Mouse (Mus musculus) yolk sac, embryonic 10.5 days (tissue): ENCODE data around the gene Acot2.
"Not testable (repeated sequence)": the region's sequence is repeated elsewhere in the genome, so short reads cannot be mapped to it uniquely, and the experiment has no call there.

Source experiments
- DNase-seq: peaks from one replicate; pipeline ENCODE4 v3.0.0-alpha.2; 2017; ENCODE audit warnings: low spot score

Acot2 gene

DNA sequence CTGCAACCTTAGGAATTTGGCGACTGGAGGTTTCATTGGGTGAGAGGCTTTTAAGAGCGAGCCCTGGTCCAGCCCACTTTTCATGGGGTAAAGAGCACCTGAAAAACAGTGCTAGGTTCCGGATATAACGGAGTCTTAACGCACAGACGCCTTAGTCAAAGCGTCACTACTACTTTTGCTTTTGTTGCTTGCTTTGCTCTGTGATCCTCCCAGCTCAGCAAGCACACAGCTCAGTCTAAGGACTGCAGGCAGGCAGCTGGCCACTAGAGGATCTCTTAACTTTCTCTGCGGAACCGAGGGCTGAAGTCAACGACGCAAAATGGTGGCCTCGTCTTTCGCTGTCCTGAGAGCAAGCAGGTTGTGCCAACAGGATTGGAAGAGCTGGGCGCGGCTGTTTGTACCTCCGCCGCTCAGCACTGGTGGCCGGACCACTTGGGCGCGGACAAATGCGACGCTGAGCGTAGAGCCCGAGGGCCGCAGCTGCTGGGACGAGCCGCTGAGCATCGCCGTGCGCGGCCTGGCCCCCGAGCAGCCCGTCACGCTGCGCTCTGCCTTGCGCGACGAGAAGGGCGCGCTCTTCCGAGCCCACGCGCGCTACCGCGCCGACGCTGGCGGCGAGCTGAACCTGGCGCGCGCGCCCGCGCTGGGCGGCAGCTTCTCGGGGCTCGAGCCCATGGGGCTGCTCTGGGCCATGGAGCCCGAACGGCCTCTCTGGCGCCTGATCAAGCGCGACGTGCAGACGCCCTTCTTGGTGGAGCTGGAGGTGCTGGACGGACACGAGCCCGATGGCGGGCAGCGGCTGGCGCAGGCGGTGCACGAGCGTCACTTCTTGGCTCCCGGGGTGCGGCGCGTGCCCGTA, at the start of gene Acot2:
Gene Acot2, plus strand, starts transcription at position 279 of the 859 bp plus-strand sequence.
- peak; percentile 84 for DNase-seq

DNA sequence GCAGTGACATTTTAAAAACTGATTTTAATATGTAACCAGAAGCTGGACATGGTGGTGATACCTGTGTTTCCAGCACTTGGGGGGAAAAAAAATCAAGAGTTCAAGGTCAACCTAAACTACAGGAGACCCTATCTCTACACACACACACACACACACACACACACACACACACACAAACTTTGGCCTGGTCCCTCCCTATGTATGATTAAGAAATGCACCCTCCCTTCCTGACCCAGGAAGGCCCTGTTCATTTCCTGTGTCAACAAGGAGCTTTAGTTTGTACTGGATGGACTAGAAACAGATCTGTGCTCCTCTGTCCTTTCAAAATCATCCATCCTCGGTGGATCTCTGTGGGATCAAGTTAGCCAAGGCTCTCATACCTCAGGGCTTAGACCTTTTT, 49.1 kb upstream of the Acot2 start:
- not testable (repeated sequence) for DNase-seq

DNA sequence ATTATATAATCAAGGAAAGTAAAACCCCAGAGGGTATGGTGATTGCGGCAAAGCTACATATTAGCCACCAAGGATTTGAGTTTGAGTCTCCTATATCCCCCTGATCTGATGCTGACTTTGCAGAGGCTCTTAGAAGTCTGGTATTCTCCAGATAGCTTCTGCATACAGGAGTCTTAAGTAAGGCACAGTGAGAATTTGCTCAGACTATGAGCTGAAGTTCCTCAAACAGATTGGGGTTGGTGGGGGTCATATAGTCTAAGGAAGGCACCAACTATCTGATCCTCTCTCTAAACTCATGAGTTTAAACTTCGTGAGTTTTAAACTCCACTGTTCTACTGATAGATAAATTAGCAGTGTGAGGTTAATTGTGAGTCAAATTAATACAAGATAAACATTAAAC, 48.3 kb upstream of the Acot2 start:
- no peak for DNase-seq

DNA sequence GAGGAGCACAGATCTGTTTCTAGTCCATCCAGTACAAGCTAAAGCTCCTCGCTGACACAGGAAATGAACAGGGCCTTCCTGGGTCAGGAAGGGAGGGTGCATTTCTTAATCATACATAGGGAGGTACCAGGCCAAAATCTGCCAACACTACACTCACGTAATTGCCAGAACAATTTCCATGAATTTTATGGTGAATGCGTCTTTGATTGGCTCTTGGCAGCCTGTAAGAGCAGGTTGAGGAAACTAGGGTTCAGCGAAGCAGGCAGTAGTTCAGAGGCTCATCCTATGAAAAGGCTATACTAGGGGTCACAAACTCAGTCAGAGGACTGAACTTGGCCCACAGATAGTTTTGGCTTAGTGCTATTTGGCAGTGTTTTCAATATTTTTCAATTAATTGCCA, 47.6 kb upstream of the Acot2 start:
- DNase-seq: no peak

DNA sequence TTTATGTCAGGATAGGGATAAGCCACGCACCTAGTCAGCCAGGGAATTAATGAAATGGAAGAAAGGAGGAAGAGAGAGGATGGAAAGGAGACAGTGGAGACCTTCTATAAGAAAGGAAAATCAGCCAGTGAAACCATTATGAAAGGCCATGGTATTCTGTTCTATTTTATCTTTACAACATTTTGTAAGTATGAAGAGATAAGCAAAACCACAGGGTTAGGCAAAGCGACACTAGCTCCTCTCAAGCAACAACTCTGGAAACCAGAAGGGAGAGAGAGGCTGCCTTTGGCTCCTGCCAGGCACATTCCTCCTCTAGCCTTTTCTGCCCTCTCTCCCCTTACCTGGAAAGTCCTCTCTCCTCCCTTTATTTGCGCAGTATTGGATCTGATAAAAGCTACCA, 45.7 kb upstream of the Acot2 start:
- no peak for DNase-seq

DNA sequence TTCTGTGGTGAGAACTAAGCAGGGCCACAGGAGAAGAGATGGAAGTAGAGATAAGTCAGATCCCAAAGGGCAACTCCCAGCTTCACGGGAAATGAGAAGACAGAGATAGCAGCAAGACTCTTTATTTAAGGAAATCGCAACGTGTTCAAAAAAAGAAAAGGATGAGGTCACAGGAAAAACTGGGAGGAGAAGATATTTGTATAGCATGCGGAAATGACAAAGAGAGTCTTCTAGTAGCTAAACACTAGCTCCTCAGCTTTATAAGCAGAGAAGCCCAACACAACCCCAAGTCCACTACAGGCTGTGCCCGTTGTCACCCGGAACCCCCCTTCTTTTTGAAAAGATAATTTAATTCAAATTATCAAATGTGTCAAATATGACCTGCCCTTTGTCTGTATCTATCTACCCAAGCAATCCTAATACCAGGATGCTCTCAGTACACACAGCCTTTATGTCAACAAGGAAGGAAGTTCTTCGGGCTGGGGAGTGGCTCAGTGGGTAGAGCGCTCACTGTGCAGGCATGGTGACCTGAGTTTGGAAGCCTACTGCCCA, 40.3 kb upstream of the Acot2 start:
- no peak for DNase-seq

DNA sequence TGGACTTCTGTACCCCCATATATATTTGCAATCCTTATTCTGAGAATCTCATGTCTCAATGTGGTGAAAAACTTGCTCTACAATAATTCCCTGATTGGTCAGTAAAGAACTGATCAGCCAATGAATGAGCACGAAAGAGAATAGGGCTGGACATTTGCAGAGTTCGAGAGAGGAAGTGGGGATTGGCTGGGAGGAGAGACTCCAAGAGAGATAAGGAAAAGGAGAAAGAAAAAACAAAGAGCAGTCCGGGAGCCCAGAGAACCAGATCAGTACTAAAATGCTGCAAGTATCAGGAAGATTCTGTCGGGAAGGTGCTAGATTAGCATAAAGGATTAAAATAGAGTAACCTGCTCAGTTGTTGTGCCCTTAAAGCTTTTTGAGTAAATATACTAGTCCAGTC, 38.6 kb upstream of the Acot2 start:
- no peak for DNase-seq

DNA sequence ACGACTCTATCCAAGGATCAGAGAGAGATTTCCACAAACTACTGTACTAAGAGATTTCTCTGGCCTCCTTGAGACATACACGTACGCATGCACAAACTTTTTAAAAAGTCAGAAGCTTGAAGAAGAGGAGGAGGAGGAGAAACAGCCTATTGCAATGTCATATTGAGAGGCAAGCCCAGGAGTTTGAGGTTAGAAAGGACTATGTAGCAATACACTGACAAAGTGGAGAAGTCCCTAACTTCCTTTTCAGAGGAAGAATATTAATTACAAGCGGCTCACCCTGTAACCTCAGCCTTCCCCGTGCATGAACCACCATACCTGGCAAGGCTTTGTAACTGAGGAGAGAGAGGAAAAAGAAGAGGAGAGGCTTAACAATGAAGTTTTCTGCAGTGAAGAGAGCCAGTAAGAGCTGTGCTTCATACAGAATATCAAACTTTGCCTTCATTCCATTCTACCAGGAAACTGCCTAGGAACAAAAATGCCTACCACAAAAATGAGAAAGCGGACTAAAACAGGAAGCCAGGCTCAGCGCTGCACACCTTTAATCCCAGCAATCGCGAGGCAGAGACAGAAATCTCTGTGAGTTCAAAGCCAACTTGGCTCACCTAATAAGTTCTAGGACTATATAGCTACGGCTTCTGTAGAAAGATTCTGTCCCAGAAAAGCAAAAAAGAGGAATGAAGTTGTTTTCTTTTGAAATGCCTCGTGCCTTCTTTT, 37.7 kb upstream of the Acot2 start:
- no peak for DNase-seq

DNA sequence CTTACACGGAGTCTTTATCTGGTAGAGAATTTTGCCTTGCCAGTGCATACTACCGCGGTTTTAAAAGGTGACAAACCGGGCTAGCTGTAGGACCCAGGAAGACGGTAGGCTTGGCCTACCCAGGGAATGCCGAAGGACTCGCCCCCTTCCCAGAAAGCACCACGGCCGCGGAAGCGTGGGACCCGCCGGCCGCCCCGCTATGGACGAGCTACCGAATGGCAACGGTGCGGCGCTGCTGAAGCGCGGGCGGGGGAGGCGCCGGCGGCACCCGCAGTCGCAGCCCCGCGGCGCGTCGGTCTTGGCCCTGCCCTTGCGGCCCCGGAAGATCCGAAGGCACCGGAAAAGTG, 37.2 kb upstream of the Acot2 start, which contains the start of gene Riox1:
Gene Riox1, plus strand, starts transcription at position 116 of the 347 bp plus-strand sequence.
- DNase-seq: peak; percentile 87

DNA sequence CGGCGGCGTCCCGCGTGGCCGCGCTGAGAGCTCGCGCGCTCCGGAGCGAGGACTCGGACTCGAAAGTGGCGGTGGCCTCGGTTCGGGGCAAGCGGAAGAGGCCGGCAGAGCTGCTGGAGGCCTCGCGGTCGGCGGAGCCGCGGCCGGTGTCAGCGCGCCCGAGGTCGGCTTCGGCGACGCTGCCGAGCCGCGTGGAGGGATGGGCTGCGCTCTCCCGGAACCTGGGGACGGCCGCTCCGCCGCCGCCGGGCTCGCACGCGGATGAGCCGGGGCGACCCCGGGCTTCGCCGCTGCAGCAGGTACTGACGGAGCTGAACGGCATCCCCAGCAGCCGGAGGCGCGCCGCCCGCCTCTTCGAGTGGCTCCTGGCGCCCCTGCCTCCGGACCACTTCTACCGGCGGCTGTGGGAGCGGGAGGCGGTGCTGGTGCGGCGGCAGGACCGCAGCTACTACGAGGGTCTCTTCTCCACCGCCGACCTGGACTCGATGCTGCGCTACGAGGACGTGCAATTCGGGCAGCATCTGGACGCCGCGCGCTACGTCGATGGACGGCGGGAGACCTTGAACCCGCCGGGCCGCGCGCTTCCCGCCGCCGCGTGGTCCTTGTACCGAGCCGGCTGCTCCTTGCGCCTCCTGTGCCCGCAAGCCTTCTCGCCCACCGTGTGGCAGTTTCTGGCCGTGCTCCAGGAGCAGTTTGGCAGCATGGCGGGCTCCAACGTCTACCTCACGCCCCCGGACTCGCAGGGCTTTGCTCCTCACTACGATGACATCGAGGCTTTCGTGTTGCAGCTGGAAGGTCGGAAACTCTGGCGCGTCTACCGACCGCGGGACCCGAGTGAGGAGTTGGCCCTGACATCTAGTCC, 36.6 kb upstream of the Acot2 start:
- peak; percentile 57 for DNase-seq

DNA sequence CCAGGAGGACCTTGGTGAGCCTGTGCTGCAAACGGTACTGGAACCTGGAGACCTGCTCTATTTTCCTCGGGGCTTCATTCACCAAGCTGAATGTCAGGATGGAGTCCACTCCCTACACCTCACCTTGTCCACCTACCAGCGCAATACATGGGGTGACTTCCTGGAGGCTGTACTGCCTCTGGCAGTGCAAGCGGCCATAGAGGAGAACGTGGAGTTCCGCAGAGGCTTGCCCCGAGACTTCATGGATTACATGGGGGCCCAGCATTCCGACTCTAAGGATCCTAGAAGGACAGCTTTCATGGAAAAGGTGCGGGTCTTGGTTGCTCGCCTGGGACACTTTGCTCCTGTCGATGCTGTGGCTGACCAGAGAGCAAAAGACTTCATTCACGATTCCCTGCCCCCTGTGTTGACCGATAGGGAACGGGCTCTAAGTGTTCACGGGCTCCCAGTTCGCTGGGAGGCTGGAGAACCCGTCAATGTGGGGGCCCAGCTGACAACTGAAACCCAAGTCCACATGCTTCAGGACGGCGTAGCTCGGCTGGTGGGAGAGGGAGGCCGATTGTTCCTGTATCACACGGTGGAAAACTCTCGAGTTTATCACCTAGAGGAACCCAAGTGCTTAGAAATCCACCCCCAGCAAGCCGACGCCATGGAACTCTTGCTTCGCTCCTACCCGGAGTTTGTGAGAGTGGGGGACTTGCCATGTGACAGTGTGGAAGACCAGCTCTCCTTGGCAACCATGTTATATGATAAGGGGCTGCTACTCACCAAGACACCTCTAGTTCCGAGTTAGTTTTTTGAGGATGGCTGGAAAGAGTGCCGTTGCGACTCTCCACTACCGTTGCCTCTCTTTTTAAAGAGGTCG, 35.7 kb upstream of the Acot2 start:
- DNase-seq: no peak

DNA sequence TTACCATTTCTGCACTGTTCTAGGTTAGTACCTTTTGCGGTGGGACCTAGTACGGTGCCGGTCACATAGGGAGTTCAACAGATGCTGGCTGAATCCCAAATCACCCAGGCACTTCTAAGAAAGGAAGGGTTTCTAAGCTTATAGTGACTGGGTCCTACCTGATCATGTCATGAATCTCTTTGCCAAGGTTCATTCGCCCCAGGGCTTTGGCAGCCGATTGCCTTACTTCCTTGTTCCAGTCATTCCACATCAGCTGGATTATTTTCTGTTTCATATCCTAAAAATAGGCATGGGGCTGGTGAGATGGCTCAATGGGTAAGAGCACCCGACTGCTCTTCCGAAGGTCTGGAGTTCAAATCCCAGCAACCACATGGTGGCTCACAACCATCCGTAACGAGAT, 29.4 kb upstream of the Acot2 start:
- DNase-seq: no peak

DNA sequence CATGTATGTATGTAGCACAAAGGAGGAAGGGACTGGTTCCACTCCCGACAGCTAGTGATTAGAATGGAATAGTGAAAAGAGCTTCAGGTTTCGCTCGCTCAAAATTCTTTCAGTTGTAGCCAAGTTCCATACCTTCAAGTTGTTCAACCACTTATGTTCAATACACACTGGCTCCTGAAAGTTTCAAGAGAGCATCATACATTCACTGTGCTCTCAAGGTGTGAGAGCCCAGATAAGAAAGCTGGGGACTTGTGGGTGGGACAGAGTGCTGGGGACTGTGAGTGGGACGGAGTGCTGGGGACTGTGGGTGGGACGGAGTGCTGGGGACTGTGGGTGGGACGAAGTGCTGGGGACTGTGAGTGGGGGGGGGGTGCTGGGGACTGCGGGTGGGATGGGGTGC, 22.4 kb upstream of the Acot2 start:
- DNase-seq: no peak

DNA sequence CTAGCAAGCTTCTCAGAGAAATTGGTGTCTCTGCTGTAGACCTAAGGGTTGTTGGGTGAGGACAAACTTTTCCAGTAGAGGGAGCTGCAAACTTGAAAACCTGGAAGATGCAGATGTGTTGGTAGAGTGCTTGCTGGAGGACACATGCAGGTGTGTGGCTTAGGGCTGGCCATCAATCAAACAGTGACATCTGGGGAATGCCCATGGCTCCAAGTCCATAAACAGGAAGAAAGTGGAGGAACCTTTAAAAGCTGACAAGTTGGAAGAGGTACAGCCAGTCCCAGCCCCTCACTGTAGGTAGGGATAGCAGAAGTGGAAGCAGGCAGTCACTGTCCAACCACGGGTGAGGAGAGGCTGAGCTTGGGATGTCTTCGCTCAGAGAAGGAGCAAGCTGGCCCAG, 15.5 kb upstream of the Acot2 start:
- peak; percentile 55 for DNase-seq

DNA sequence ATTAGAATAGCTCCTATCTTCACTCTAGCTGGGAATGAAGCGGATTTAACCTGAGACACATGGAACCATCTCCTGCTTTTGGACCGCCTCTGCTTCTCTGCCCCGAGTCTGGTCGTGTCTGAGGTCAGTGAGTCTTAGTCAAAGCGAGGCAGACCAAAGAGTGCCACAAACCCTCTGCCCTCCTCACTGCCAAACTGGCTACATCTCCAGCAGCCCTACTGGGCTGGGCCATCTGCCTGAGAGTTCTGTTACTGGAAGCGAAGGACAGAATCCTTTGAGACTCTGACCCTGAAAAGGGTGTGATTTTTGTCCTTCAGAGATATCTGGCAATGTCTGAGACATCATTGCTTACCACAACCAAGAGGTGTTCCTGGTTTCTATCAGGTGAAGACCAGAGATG, 8.8 kb upstream of the Acot2 start:
- no peak for DNase-seq

DNA sequence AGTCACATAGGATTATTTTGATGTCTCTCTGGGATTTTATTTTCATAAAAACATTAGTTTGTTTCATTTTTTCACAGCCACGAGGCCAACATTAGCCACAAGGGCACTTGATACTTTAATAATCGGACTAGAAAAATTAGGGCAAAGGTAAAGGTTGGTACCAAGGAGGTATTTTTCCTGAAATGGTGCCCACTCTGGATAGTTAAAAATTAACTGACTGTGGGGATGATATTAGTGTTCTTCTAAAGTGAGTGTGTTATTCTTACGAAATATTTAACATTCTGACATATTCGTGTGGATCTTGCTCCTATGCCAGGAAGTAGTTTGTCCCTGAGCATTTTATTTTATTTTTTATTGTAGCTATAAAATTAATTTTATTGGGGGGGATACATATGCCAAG, 6.0 kb upstream of the Acot2 start:
- DNase-seq: no peak

DNA sequence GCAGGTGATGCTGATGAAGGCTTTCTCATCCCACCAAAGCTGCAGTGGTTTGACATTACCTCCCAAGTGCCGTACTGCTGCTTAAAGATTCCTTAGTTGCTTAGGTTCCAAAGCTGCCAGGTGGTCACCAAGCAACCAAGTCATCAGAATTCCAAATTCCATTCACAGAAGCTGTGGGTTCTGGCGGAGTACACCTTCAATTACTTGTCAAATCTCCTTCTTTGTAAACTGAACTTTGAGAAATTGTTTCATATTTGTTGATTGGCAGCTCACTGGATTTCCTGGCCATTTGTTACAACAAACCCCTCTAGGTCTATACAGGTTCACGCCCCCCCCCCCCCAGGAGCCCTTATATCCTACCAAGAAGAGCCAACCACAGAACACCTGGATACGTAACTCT, 2.9 kb upstream of the Acot2 start, which contains the start of gene Heatr4:
Gene Heatr4, minus strand, starts transcription at position 101 of the 400 bp plus-strand sequence.
- DNase-seq: no peak

DNA sequence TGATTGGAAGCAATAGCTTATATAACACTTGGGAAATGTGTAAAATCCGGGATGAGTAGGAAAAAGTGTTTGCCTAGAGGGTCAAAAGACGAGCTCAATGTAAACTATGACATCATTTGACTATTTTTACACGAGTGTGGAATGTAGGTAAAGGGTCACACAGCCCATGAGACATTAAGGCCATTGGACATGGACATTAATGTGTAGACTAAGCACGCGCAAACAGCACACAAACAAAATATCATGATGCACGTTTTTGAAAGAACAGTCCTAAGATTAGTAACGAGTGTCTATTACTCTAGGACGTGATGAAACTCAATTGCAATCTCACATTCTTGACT, 449 bp upstream of the Acot2 start:
- DNase-seq: no peak

DNA sequence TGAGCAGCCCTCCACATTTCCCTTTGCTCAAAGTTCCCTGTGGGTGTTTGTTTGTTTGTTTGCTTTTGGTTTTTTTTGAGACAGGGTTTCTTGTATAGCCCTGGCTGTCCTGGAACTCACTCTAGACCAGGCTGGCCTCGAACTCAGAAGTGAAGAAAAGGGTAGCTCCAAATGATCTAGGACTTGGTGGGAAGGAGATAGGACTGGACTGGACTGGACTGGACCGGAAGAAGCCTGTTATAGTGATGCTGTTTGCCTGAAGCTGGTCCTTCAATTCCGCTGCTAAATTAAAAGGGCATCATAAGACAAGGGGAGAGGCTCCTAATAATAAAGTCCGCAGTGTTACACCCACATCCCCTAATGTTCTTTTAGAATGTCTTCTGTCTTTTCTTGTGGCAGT, 822 bp downstream of the Acot2 start:
- DNase-seq: no peak

DNA sequence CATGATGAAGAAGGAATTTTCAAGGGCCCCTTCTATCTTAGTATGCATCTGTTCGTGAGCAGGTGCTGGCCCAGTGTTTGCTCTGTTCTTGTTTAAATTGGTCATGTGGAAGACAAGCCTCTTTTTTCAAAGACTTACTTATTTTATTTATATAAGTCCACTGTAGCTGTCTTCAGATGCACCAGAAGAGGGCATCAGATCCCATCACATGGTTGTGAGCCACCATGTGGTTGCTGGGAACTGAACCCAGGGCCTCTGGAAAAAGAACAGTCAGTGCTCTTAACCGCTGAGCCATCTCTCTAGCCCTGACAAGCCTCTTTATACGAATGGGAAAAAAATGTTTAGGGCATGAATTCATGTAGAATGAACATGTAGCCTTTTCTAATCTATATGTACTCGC, 1.7 kb downstream of the Acot2 start:
- DNase-seq: no peak

DNA sequence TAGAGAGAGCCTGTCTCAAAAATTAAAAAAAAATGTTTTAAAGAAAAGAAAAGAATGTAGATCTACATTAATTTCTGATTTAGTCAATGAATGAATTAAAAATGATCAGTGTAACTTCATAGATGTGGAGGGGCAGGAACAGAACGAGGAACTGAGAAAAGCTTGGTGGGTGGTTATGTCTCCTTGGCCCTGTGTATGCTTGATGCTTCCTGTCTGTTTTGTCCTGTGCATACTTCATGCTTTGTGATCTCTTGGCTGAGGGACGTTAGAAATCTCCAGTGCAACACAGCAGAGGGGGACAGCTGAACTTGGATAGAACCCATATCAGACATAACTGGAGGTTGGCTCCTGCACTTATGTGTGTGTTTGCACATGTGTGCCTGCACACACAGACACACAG, 9.6 kb downstream of the Acot2 start:
- DNase-seq: no peak
